Mouse (Mus musculus) erythroblast, adult 5-6 weeks (primary cell): ENCODE measurements at regions not wholly inside any gene's neighbourhood (a gene's known extent, or its start where the extent isn't known, plus 50 kb on each side); places are given as distances from the start of the nearest gene placed in this dataset.

Experiments used
- ATAC-seq: replicated peaks from 2 replicates; pipeline ENCODE4 v1.8.0; 2016; ENCODE audit warnings: moderate number of reproducible peaks, mild to moderate bottlenecking, moderate TSS enrichment, inconsistent platforms; ENCODE audit not compliant: poor library complexity, low FRiP score, severe bottlenecking

DNA sequence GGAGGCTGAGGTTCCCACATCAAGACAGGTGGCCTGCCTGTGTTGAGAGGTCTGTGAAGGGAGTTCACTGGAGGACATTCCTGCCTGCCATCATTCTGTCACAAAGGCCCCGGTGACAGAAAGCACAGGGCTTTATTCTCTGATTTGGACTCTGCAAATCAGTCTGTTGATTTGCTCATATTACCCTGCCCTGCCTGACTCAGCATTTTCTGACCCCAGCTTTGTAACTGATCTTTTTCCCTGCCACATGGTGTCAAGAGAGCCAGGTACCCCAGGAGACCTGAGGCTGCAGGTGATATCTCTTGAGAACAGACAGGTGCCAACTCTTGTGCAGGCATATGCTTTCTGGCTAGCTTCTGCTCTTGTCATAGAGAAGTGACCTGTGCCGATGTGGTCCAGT, 906.5 kb upstream of the Lrrc6 start:
- ATAC-seq: no peak

DNA sequence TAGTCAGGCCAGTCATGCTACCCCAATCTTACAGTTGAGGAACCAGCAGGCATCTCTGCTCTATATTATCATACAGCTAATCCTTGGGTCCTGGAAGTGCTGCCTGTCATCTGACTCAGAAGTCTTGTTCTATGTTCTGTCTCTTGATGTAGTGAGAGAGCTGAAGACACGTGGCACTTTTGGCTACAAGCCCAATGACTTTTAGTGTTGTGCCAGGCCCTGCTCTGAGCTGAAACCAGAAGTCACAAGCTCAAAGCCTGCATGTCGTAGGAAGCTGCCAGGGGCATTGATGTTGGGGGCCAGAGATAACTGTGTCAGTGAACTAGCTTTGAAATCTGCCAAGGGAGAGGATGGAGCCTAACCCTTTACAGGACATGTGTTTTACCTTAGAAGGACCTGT, 904.8 kb upstream of the Lrrc6 start:
- no peak for ATAC-seq

DNA sequence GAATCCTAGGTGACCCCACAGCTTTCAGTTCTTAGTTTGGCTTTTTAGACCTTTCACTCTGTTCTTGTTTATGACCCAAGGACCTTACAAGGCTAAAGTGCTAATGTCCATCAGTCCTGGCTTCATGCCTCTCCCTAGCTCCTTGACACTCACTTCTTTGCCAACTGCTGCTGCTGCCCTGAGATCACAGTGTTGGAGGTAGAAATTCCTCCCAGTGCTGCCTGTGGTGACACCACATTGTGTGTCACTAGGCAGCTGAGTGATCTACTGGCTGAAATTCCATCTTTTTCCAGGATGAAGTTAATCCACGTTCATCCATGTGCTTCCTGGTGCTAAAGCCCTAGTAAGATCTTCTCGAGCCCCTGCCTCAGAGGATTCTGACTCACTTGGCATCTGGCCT, 904.3 kb upstream of the Lrrc6 start:
- no peak for ATAC-seq

DNA sequence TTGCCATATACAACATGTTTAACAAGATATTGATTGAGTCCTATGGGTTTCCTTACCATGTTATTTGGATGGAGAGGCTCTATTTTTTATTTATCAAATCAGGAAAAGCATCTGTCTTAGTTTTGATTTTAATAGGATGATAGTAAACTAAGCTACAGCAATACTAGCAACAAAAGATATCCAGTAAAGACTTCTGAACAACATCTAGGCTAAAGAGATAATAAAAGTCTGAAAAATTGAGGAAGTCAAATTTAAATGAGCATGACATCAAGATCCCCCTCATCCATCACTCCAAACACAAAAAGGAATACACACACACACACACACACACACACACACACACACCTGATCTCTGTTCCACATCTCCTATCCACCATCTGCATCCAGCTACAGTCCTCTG, 901.6 kb upstream of the Lrrc6 start:
- no peak for ATAC-seq

DNA sequence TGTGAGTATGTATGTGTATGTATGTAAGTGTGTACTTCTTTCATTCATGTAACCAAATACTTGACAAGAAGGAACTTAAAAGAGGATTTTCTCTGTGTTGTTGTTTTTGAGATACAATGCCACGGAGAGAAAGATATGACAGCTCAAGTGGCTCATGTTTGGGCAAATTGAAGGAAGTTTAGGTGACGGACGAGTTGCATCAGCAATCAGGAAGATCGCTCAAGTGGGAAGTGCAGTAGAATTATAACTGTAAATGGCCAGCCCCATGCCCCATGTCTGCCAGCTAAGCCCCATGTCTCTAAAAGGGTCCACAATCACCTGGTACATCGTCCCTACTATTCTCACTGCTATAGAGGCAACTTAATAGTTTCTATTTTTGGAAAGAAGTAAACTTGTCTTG, 896.6 kb upstream of the Lrrc6 start:
- no peak for ATAC-seq

DNA sequence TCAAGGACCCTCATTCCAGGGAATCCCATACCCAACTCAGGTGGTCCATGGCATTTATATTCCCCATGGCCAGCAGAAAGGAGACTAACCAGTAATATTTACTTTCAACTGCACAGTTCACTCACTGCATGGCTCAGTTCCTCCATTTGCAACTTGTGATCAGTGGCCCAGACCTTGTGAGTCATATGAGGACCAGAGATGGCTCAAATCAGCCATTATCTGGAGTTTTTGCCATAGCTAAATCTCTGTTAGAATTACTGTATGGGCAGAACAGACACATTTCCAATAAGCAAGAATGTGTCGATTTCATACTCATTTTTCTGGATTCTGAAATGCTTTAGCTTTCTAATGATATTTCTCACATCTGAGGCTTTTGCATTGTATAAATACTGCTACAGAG, 894.4 kb upstream of the Lrrc6 start:
- ATAC-seq: no peak

DNA sequence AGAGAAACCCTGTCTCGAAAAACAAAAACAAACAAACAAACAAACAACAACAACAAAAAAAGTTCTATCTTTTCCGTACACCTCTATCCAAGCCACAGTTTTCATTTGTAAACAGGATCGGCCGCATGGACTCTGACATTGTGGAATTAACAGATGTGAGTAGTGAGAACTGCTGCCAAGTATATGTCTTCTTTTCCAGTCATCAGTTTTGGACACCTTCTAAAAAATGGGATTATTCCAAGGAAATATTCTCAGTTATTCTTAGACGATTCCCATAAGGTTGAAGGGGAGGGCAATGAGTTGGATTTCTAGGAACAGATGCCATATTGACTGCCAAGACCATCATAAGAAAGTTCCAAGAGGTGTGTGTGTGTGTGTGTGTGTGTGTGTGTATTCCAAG, 891.2 kb upstream of the Lrrc6 start:
- no peak for ATAC-seq

DNA sequence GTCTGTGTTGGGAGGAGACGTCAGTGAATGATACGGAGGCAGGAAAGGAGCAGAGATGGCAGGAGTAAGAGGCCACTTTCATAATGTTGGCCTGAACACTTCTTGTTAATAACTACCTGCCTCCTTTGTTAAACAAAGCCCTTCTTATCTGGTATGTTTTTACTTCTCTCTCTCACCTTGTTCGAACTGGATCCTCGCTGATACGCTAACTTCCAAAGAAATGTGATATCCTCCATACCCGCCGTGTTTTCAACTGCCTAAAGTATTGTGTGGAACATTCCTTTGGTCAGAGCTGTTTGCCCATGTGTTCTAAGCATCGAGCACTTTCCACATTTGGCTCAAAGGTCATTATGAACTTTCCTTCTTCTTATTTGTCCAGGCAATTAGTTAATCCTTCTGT, 887.8 kb upstream of the Lrrc6 start:
- ATAC-seq: no peak

DNA sequence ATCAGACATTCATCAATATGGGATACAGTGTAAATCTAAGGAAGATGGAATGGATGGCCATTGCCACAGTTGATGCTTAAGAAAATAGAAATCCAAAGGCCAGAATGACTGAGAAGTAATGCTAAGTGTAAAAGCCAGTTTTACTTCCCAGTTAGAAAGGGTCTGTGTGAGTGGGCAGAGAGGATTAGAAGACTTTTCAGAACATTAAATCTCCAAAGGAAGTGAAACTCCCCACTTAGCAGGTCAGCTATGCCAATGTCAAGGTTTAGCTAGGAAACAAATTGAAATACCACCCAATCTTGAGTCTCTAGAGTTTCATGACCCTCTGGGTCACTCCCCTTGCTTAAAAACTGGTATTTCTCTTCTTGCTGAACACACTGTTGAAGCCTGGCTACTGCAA, 886.2 kb upstream of the Lrrc6 start:
- ATAC-seq: no peak

DNA sequence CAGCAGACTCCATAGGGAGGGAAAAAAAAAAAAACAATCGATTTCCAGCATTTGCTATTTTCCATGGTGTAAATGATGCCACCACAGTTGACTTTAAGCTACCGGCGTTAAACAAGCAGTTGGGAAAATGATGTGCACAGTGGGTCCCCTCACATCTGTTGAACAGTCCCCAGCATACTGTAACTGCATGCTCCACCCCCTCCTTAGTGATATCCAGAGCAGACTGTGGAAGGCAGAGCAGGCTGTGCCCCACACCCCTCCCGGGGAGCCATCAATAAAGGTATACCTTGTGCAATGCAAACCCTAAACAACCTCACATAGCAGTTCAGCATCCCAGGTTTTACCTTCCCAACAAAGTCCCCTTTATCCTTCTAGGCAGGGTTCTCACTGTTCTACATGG, 872.9 kb upstream of the Lrrc6 start:
- ATAC-seq: no peak

DNA sequence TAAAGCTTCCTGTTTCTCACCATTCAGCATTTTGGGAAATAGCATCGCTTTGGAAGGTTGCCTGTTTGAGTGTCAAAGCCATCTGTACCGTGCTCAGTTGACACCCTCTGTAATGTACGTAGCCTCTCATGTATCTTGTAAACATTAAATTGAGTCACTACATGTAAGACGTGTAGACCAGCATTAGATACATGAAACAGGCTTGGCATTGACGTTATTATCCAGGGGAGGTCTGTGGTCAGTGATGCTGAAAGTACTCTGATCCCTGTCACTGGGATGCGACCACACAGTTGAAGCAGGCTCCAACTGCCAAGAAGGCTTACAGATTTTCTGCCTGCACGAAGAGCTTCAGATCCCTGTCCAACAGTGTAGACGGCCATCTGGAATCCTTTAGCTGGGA, 872.3 kb upstream of the Lrrc6 start:
- ATAC-seq: no peak

DNA sequence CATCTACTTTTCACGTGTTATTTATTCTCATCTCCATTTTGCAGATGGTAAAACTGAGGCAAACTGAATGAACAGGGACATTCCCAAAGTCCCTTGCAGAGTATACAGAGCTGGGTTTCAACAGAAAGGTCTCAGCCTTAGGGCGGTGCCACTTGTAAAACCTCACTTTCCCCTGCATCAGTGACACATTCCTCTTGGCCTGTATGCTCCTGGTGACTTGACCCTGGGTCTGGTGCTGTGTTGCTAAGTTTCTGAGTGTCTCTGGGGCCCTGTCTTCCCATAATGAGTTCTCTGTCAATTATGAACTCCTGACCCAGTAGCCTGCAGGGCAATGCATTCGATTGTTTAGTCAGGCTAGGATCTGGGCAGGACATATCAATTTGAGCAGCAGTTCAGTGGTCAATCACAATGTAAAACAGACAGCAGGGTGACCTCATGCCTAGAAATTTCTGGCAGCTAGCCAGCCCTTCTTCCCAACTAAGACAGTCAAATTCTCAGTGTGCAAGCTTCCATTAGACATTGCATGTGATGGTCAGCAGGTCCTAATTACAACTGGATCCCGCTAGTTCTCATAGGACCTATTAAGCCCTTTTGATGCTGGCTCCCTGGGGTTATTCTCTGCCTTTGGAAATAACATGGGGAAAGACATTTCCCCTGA, 863.5 kb upstream of the Lrrc6 start:
- ATAC-seq: no peak

DNA sequence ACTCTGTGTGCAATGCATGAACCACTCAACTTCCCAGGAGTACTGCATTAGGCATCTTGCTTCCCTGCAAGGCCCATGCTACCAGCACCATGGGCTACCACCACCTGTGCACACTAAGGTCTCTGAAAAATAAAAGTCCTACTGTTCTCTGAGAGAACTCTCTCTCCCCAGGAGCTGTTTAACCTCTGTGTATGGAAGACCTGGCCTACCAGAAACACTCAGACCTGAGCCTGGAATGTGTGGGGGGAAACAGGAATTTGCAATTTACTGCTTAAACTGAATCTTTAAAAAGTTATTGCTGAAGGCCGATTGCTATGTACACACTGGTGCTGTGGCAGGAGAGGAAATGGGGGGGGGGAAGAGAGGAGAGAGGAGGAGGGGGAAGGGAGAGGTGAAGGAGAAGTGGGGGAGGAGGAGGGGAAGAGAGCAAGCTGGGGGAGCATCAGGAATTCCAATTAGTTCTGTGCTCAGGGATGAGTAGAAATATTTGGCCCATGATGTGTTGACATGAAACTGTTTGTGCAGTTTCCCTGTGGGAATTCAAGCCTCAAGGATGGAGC, 860.4 kb upstream of the Lrrc6 start:
- ATAC-seq: no peak

DNA sequence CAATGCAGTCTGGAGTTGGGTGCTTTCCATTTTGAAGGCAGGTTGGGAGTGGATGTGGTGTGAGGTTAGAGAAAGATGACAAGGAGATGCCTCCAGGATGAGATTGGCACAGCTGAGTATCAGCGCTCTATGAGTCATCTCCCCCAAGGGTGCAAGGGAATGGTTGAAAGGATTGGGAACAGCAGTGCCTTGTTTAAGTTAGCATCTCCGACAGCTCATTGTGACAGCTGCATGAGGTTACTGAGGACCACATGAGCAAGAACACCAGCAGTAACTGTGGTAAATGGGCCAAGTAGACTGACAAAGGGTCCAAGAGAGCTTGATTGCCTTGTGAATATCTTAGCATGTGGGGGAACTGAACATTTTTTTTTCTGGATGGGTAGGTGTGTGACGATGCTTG, 857.2 kb upstream of the Lrrc6 start:
- ATAC-seq: no peak

DNA sequence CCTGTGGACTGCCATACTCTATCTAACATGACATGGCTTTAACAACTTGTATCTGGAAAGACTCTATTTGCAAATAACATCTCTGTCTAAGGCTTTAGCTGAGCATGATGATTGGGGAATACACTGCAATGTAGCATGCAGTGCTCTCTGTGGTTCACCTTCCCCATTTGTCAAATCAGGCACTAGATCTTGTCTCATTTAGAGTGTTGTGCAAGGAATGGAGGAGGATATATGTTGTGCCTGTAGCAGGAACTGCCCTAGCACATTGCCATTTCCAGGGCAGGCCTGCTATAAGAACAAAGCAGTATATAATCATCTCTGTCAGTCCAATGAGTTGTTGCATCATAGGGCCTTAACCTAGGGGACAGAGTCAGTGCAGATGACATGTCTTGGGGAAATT, 854.6 kb upstream of the Lrrc6 start:
- ATAC-seq: no peak

DNA sequence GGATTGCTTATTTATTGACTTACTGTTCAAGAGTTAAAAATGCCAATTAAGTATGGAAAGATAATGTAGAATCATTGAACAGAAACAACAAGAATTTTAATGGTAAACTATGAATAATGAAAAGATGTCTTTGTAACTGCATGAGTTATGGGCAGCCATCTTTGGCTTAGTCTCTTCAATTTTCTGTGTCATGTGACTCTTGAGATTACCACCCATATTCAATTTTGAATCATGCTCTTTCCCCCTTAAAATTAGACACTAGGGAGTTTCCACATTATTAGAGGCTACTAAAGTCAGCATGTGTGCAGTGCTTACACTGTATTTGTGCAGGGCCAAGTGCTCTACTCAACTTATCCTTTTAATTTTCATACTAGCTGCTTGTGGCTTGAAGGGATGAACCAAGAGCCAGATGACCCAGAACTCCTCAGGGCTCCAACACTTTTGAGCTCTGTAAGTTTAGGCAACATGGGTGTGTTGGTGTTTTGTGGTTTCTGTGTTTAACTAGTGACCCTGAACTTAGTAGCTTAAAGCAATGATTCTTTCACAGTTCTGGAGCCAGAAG, 854.0 kb upstream of the Lrrc6 start:
- ATAC-seq: no peak

DNA sequence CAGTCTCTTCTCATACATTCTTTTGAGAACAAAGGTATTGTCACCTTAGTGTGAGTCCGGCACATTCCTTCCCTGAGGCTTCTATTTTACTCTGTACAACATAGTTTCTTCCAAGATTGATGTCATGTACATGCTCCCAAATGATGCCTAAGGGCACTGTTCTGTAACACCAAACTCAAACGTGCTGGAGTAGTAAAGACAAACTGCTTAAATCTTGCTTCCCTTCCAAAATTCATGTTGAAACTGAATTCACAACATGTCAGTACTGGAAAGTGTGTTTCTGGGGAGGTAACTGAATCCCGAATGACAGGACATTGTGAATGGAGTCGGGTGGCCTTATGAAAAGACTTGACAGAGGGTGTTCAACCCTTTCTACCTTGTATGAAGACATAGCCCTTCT, 848.8 kb upstream of the Lrrc6 start:
- no peak for ATAC-seq

DNA sequence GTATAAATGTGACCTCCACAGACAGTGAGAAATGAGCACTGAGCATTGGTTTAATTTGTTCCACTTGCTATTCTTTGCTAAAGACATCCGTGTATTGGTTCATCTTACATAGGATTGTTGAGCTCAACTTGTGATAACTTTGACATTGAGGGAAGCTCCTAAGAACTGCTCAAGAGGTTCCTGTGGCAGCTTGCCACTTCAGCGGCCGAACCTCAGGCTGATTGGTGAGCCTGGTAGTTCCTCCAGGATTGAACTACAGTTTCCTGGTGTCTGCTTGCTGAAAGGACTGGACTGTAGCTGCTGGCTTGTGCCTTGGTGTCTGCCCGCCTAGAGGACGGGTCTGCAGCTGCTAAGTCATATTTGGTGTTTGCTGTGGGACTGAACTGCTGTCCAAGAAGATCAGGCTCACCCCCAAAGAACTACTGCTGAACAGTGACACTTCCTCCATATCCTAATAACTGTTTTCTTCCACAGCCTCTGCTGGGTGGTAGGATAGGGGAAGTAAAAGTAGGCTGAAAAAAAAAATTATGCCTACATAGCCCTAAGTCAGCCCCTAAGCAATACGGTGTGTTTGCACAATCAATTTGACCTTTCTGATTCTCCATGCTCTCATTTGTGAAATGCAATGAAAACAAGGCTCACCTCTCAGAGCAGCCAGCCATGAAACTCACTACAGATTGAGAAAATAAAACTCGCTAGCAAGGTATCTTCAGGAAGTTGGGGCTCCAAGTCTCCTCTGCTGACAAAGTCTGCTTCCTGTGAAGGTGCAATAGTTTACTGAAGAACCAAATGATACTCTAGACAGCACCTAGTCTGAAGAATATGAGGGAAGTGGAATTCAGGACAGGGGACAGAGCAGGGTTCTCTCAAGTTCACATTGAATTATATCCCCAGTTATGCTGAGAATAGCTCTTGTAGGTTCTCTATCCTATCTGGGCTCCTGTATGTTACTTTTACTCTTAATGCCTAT, 844.8 kb upstream of the Lrrc6 start:
- ATAC-seq: no peak

DNA sequence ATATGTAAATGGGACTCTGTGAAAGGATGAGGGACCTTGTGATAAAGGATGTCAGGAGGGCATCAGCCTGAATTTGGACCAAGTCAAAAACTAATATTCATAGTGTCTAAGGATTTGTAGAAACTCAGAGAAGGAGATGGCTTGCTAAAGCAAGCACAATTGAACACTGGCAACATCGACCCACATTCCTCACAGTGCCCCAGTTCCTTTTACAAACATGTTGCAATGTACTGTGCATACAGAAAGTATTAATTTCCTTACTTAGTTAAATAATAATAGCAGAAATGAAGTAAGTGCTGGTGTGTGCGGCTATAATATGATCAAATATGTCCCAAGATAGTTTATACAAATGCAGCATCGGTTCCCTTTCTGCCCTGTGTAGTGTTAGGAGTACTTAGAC, 841.3 kb upstream of the Lrrc6 start:
- no peak for ATAC-seq

DNA sequence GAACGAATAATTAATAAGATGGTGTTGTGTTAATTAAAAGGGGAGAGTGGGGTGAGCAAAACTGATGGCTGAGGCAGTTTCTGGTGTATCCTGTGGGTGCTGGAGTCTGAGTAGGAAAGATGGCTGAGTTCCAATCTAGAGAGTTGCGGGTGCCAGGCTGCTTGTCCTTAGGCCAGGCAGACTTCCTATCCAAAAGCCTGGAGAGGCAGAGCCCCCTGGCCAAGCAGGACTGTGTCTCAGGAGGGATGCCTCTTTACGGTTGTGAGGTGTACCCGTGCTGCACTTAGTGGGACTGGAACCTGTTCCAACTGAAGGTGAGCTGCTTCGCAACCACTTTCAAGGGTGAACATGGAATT, 836.3 kb upstream of the Lrrc6 start:
- no peak for ATAC-seq
